Mouse (Mus musculus): Measurements from ENCODE around the gene Med16. TPM values are rescaled to one million over a fixed set of nuclear protein-coding genes. Genes with fewer than 3 reads are reported as not detected.

Gene Med16
- polyA plus RNA-seq, 1 experiment from 2014 or later: 49.0 TPM

GRCm38 (mm10) chr10:79853392-79853791, 55.3 kb downstream of the Med16 start:
- 0% methylated on average over 15 of the region's 15 CpGs for WGBS
- peaks cover 56% of the 10 kb centered on the region for H3K4me1 ChIP-seq (replicated peaks)
- ATAC-seq (ENCODE audit: low read depth): peak; percentile 36

GRCm38 (mm10) chr10:79852827-79853226, 55.9 kb downstream of the Med16 start:
- H3K4me2 ChIP-seq: peak overlapping the region; percentile 72
- H3K27ac ChIP-seq (replicated peaks): peak overlapping the region; percentile 99
- no peak for ATAC-seq (ENCODE audit: low read depth)
- peaks cover 12% of the 10 kb centered on the region for H3K36me3 ChIP-seq
- H3K4me1 ChIP-seq (replicated peaks): peaks cover 50% of the 10 kb centered on the region
- 21% methylated on average over 8 of the region's 8 CpGs for WGBS
- H3K4me3 ChIP-seq: peak overlapping the region; percentile 70
- H3K9me3 ChIP-seq: no peaks in the 10 kb centered on the region
- peak overlapping the region; percentile 80 for H3K9ac ChIP-seq
- no peaks in the 10 kb centered on the region for H3K27me3 ChIP-seq

More at GRCm38 (mm10) chr10:79853392-79853791, 55.3 kb downstream of the Med16 start:
- Histone ChIP-seq H3K4me2 (peak overlapping the region; percentile 72), H3K36me3 (peaks cover 15% of the 10 kb centered on the region), H3K9me3 (no peaks in the 10 kb centered on the region), H3K4me3 (peak overlapping the region; percentile 70), H3K27ac (replicated peaks) (peak overlapping the region; percentile 99), H3K27me3 (no peaks in the 10 kb centered on the region), H3K9ac (peak overlapping the region; percentile 80)

GRCm38 (mm10) chr10:79852107-79852789, 56.5 kb downstream of the Med16 start:
- Histone ChIP-seq H3K4me2 (peak overlapping the region; percentile 72), H3K27ac (replicated peaks) (peak overlapping the region; percentile 99), H3K9me3 (no peaks in the 10 kb centered on the region), H3K27me3 (no peaks in the 10 kb centered on the region), H3K36me3 (peaks cover 10% of the 10 kb centered on the region), H3K4me1 (replicated peaks) (peaks cover 45% of the 10 kb centered on the region), H3K4me3 (peak overlapping the region; percentile 70), H3K9ac (peak overlapping the region; percentile 80)
- no peak for ATAC-seq (ENCODE audit: low read depth)
- WGBS: 55% methylated on average over 9 of the region's 9 CpGs

GRCm38 (mm10) chr10:79851653-79852052, 57.1 kb downstream of the Med16 start:
- H3K4me2 ChIP-seq: peak overlapping the region; percentile 72
- no peaks in the 10 kb centered on the region for H3K27me3 ChIP-seq
- 0 out of 2 replicates have a peak overlapping the region, but pooled peaks have one; percentile 70 for H3K4me3 ChIP-seq
- 72% methylated on average over 3 of the region's 3 CpGs for WGBS
- peaks cover 4% of the 10 kb centered on the region; the same call in 1 of the 2 replicates for H3K36me3 ChIP-seq
- H3K9ac ChIP-seq: peak overlapping the region; percentile 80
- no peaks in the 10 kb centered on the region for H3K9me3 ChIP-seq
- ATAC-seq (ENCODE audit: low read depth): no peak
- H3K27ac ChIP-seq (replicated peaks): peak overlapping the region; percentile 99
- peaks cover 39% of the 10 kb centered on the region for H3K4me1 ChIP-seq (replicated peaks)

- H3K27ac ChIP-seq (replicated peaks): no peak overlapping the region
These were observed 58.6 kb downstream of the Med16 start for GRCm38 (mm10) chr10:79849941-79850628.

GRCm38 (mm10) chr10:79846553-79846952, 62.2 kb downstream of the Med16 start:
- Histone ChIP-seq H3K36me3 (no peaks in the 10 kb centered on the region), H3K9ac (no peak overlapping the region), H3K4me1 (replicated peaks) (peaks cover 29% of the 10 kb centered on the region), H3K4me2 (no peak overlapping the region), H3K27ac (replicated peaks) (no peak overlapping the region), H3K27me3 (no peaks in the 10 kb centered on the region), H3K9me3 (no peaks in the 10 kb centered on the region), H3K4me3 (no peak overlapping the region)
- no peak for ATAC-seq (ENCODE audit: low read depth)
- 72% methylated on average over 5 of the region's 5 CpGs for WGBS

More at GRCm38 (mm10) chr10:79849941-79850628, 58.6 kb downstream of the Med16 start:
- Histone ChIP-seq H3K4me3 (no peak overlapping the region), H3K36me3 (no peaks in the 10 kb centered on the region), H3K4me1 (replicated peaks) (peaks cover 26% of the 10 kb centered on the region), H3K27me3 (no peaks in the 10 kb centered on the region), H3K4me2 (no peak overlapping the region), H3K9me3 (no peaks in the 10 kb centered on the region), H3K9ac (no peak overlapping the region; the same call in 1 of the 2 replicates)
- no peak for ATAC-seq (ENCODE audit: low read depth)
- WGBS: 91% methylated on average over 8 of the region's 8 CpGs

Small RNAs within 50 kb of the gene (microRNA-seq; reads per million reads assigned to microRNA genes)
- not detected for gene Mir6910

Other genes starting within 250 kb of the Med16 start
- 0.62 and 1.1 TPM in 2 replicates for gene Madcam1, start 244.4 kb downstream of the Med16 start, polyA plus RNA-seq (2015; fragmentation: Nextera tagmentation; extraction: Ambion mirVana)
- gene Tpgs1, start 239.6 kb downstream of the Med16 start, polyA plus RNA-seq (2015; fragmentation: Nextera tagmentation; extraction: Ambion mirVana): 82.3 and 90.2 TPM in 2 replicates
- gene Cdc34, start 226.7 kb downstream of the Med16 start, polyA plus RNA-seq (2015; fragmentation: Nextera tagmentation; extraction: Ambion mirVana): 98.3 and 98.7 TPM in 2 replicates
- 0.69 and 1.5 TPM in 2 replicates for gene Gzmm, start 219.9 kb downstream of the Med16 start, polyA plus RNA-seq (2015; fragmentation: Nextera tagmentation; extraction: Ambion mirVana)
- gene Bsg, start 204.4 kb downstream of the Med16 start, polyA plus RNA-seq (2015; fragmentation: Nextera tagmentation; extraction: Ambion mirVana): 750 and 762 TPM in 2 replicates
- gene Hcn2, start 192.3 kb downstream of the Med16 start, polyA plus RNA-seq (2015; fragmentation: Nextera tagmentation; extraction: Ambion mirVana): 0.78 and 0.83 TPM in 2 replicates
- gene Polrmt, start 162.3 kb downstream of the Med16 start, polyA plus RNA-seq (2015; fragmentation: Nextera tagmentation; extraction: Ambion mirVana): 40.7 and 41.2 TPM in 2 replicates
- gene Fgf22, start 153.8 kb downstream of the Med16 start, polyA plus RNA-seq (2015; fragmentation: Nextera tagmentation; extraction: Ambion mirVana): 1.7 and 2.7 TPM in 2 replicates
- 96.2 and 98.5 TPM in 2 replicates for gene Rnf126, start 142.0 kb downstream of the Med16 start, polyA plus RNA-seq (2015; fragmentation: Nextera tagmentation; extraction: Ambion mirVana)
- 1.9 and 2.8 TPM in 2 replicates for gene Fstl3, start 131.7 kb downstream of the Med16 start, polyA plus RNA-seq (2015; fragmentation: Nextera tagmentation; extraction: Ambion mirVana)
- gene Prss57, start 118.0 kb downstream of the Med16 start, polyA plus RNA-seq (2015; fragmentation: Nextera tagmentation; extraction: Ambion mirVana): 0.07 and 0.69 TPM in 2 replicates
- 214 and 231 TPM in 2 replicates for gene Palm, start 115.4 kb downstream of the Med16 start, polyA plus RNA-seq (2015; fragmentation: Nextera tagmentation; extraction: Ambion mirVana)
- 2.1 and 2.5 TPM in 2 replicates for gene Misp, start 87.9 kb downstream of the Med16 start, polyA plus RNA-seq (2015; fragmentation: Nextera tagmentation; extraction: Ambion mirVana)
- gene Ptbp1, start 54.5 kb downstream of the Med16 start, polyA plus RNA-seq (2015; fragmentation: Nextera tagmentation; extraction: Ambion mirVana): 87.9 and 114 TPM in 2 replicates
- 14.3 and 14.7 TPM in 2 replicates for gene Prtn3, start 34.4 kb downstream of the Med16 start, polyA plus RNA-seq (2015; fragmentation: Nextera tagmentation; extraction: Ambion mirVana)
- 343 and 361 TPM in 2 replicates for gene Plppr3, start 34.3 kb downstream of the Med16 start, polyA plus RNA-seq (2015; fragmentation: Nextera tagmentation; extraction: Ambion mirVana)
- 0.67 TPM in 1 of 2 replicates, not detected in the other for gene Elane, start 22.7 kb downstream of the Med16 start, polyA plus RNA-seq (2015; fragmentation: Nextera tagmentation; extraction: Ambion mirVana)
- gene Cfd, start 18.1 kb downstream of the Med16 start, polyA plus RNA-seq (2015; fragmentation: Nextera tagmentation; extraction: Ambion mirVana): not detected in 2 replicates
- gene Gm26602, start 1.9 kb upstream of the Med16 start, polyA plus RNA-seq (2015; fragmentation: Nextera tagmentation; extraction: Ambion mirVana): 40.5 and 48.8 TPM in 2 replicates
- 2.1 and 2.4 TPM in 2 replicates for gene Kiss1r, start 8.0 kb upstream of the Med16 start, polyA plus RNA-seq (2015; fragmentation: Nextera tagmentation; extraction: Ambion mirVana)
- 237 and 249 TPM in 2 replicates for gene R3hdm4, start 12.3 kb upstream of the Med16 start, polyA plus RNA-seq (2015; fragmentation: Nextera tagmentation; extraction: Ambion mirVana)
- gene Arid3a, start 18.1 kb upstream of the Med16 start, polyA plus RNA-seq (2015; fragmentation: Nextera tagmentation; extraction: Ambion mirVana): 3.4 and 5.4 TPM in 2 replicates
- gene Wdr18, start 51.2 kb upstream of the Med16 start, polyA plus RNA-seq (2015; fragmentation: Nextera tagmentation; extraction: Ambion mirVana): 67.0 and 85.7 TPM in 2 replicates
- gene Grin3b, start 61.8 kb upstream of the Med16 start, polyA plus RNA-seq (2015; fragmentation: Nextera tagmentation; extraction: Ambion mirVana): 0.58 and 0.61 TPM in 2 replicates
- 21.0 and 21.4 TPM in 2 replicates for gene Tmem259, start 75.4 kb upstream of the Med16 start, polyA plus RNA-seq (2015; fragmentation: Nextera tagmentation; extraction: Ambion mirVana)
- 55.6 and 56.2 TPM in 2 replicates for gene Cnn2, start 79.7 kb upstream of the Med16 start, polyA plus RNA-seq (2015; fragmentation: Nextera tagmentation; extraction: Ambion mirVana)
- gene Abca7, start 87.6 kb upstream of the Med16 start, polyA plus RNA-seq (2015; fragmentation: Nextera tagmentation; extraction: Ambion mirVana): 7.7 and 8.1 TPM in 2 replicates
- gene Arhgap45, start 107.7 kb upstream of the Med16 start, polyA plus RNA-seq (2015; fragmentation: Nextera tagmentation; extraction: Ambion mirVana): 2.4 and 2.9 TPM in 2 replicates
- 141 and 153 TPM in 2 replicates for gene Polr2e, start 130.9 kb upstream of the Med16 start, polyA plus RNA-seq (2015; fragmentation: Nextera tagmentation; extraction: Ambion mirVana)
- gene Gpx4, start 138.2 kb upstream of the Med16 start, polyA plus RNA-seq (2015; fragmentation: Nextera tagmentation; extraction: Ambion mirVana): 505 and 556 TPM in 2 replicates
- gene Sbno2, start 196.6 kb upstream of the Med16 start, polyA plus RNA-seq (2015; fragmentation: Nextera tagmentation; extraction: Ambion mirVana): 12.9 and 13.0 TPM in 2 replicates
- gene Stk11, start 206.9 kb upstream of the Med16 start, polyA plus RNA-seq (2015; fragmentation: Nextera tagmentation; extraction: Ambion mirVana): 13.3 and 16.8 TPM in 2 replicates
- 467 and 481 TPM in 2 replicates for gene Atp5d, start 229.7 kb upstream of the Med16 start, polyA plus RNA-seq (2015; fragmentation: Nextera tagmentation; extraction: Ambion mirVana)
- 53.9 and 55.1 TPM in 2 replicates for gene Cbarp, start 231.9 kb upstream of the Med16 start, polyA plus RNA-seq (2015; fragmentation: Nextera tagmentation; extraction: Ambion mirVana)
- 31.0 and 35.8 TPM in 2 replicates for gene Midn, start 239.3 kb upstream of the Med16 start, polyA plus RNA-seq (2015; fragmentation: Nextera tagmentation; extraction: Ambion mirVana)

All from neural tube, embryonic 13.5 days (tissue).